Mouse (Mus musculus) urinary bladder, postnatal 25 days (tissue): ENCODE data around the gene Trim75.

Experiments
- DNase-seq: peaks from one replicate; pipeline ENCODE4 v3.0.0; 2022; ENCODE audit warnings: low spot score

The Trim75 gene

GRCm38 (mm10) chr8:64944831-64945230, 42.8 kb downstream of the Trim75 start:
- no peak for DNase-seq

GRCm38 (mm10) chr8:64942946-64943345, 44.7 kb downstream of the Trim75 start:
- DNase-seq, result no peak

GRCm38 (mm10) chr8:64941495-64941894, 46.1 kb downstream of the Trim75 start:
- DNase-seq, result peak; percentile 76

GRCm38 (mm10) chr8:64941019-64941418, 46.6 kb downstream of the Trim75 start:
- DNase-seq, result no peak

- DNase-seq, result no peak
Observed at GRCm38 (mm10) chr8:64934997-64935396, 52.6 kb downstream of the Trim75 start.
